Mouse (Mus musculus): Measurements from ENCODE around the gene Rassf5.
"Not testable (repeated sequence)": the region's sequence is repeated elsewhere in the genome, so short reads cannot be mapped to it uniquely, and the experiment has no call there.

Rassf5 gene

GRCm38 (mm10) chr1:131259632-131260308 lies 14.7 kb upstream of the Rassf5 start:
- in situ Hi-C loops (cut with MboI, MseI), result loop anchor here (5.0 kb wide), 1 partner anchor 77 kb away; no protein-coding TSS in a partner anchor

- in situ Hi-C loops (cut with MboI, MseI), result no loop called here
These were observed 12.2 kb upstream of the Rassf5 start for GRCm38 (mm10) chr1:131257288-131257687.

GRCm38 (mm10) chr1:131252516-131253250 lies 7.6 kb upstream of the Rassf5 start:
- in situ Hi-C loops (cut with MboI, MseI), result not testable (repeated sequence)

GRCm38 (mm10) chr1:131246433-131247395 lies 1.7 kb upstream of the Rassf5 start:
- in situ Hi-C loops (cut with MboI, MseI), result no loop called here

- in situ Hi-C loops (cut with MboI, MseI), result no loop called here
These were observed 868 bp upstream of the Rassf5 start for GRCm38 (mm10) chr1:131245926-131246325.

GRCm38 (mm10) chr1:131244536-131245088 lies 446 bp downstream of the Rassf5 start:
- in situ Hi-C loops (cut with MboI, MseI), result no loop called here

- in situ Hi-C loops (cut with MboI, MseI), result no loop called here
These were observed 2.1 kb downstream of the Rassf5 start for GRCm38 (mm10) chr1:131242956-131243355.

GRCm38 (mm10) chr1:131239576-131240193 lies 5.4 kb downstream of the Rassf5 start:
- in situ Hi-C loops (cut with MboI, MseI), result no loop called here

- in situ Hi-C loops (cut with MboI, MseI), result no loop called here
These were observed 6.1 kb downstream of the Rassf5 start for GRCm38 (mm10) chr1:131238931-131239381.

- in situ Hi-C loops (cut with MboI, MseI), result no loop called here
These were observed 9.0 kb downstream of the Rassf5 start for GRCm38 (mm10) chr1:131236077-131236476.

GRCm38 (mm10) chr1:131233527-131233926 lies 11.5 kb downstream of the Rassf5 start:
- in situ Hi-C loops (cut with MboI, MseI), result no loop called here

- in situ Hi-C loops (cut with MboI, MseI), result no loop called here
These were observed 16.4 kb downstream of the Rassf5 start for GRCm38 (mm10) chr1:131228659-131229058.

GRCm38 (mm10) chr1:131228225-131228624 lies 16.8 kb downstream of the Rassf5 start:
- in situ Hi-C loops (cut with MboI, MseI), result no loop called here

GRCm38 (mm10) chr1:131224848-131225471 lies 20.1 kb downstream of the Rassf5 start:
- in situ Hi-C loops (cut with MboI, MseI), result no loop called here

GRCm38 (mm10) chr1:131223345-131223744 lies 21.7 kb downstream of the Rassf5 start:
- in situ Hi-C loops (cut with MboI, MseI), result no loop called here

GRCm38 (mm10) chr1:131221822-131222590 lies 23.1 kb downstream of the Rassf5 start:
- in situ Hi-C loops (cut with MboI, MseI), result no loop called here

GRCm38 (mm10) chr1:131218933-131219332 lies 26.1 kb downstream of the Rassf5 start:
- in situ Hi-C loops (cut with MboI, MseI), result no loop called here

- in situ Hi-C loops (cut with MboI, MseI), result no loop called here
These were observed 31.7 kb downstream of the Rassf5 start for GRCm38 (mm10) chr1:131213361-131213760.

- in situ Hi-C loops (cut with MboI, MseI), result no loop called here
These were observed 32.1 kb downstream of the Rassf5 start for GRCm38 (mm10) chr1:131212956-131213355.

- in situ Hi-C loops (cut with MboI, MseI), result no loop called here
These were observed 33.4 kb downstream of the Rassf5 start for GRCm38 (mm10) chr1:131211655-131212054.

Measured in regulatory T cell (primary cell).